Mouse (Mus musculus) C2C12 (cell line): ENCODE data around the gene Rpl10-ps3. TPM values are rescaled to one million over a fixed set of nuclear protein-coding genes. Genes with fewer than 3 reads are reported as not detected.

Experiments used
- H3K27me3 ChIP-seq: one replicate; pipeline ENCODE4 v1.6.1; 2011; ENCODE audit not compliant: control insufficient read depth, insufficient read depth, insufficient read length
- H3K36me3 ChIP-seq: one replicate; pipeline ENCODE4 v1.6.1; 2011; ENCODE audit not compliant: control insufficient read depth, insufficient read depth
- H3K4me3 ChIP-seq: one replicate; pipeline ENCODE4 v1.5.1; 2011; ENCODE audit warnings: mild to moderate bottlenecking, control low read depth; ENCODE audit not compliant: poor library complexity, insufficient read depth, severe bottlenecking
- H3K79me2 ChIP-seq: one replicate; pipeline ENCODE4 v1.6.1; 2011; ENCODE audit not compliant: control insufficient read depth, insufficient read depth
- H3K79me3 ChIP-seq: one replicate; pipeline ENCODE4 v1.6.1; 2011; ENCODE audit warnings: low read depth, control low read depth
- H3ac ChIP-seq: one replicate; pipeline ENCODE3; 2011; ENCODE audit warnings: low read depth; ENCODE audit not compliant: control insufficient read depth, insufficient read length
- CEBPB ChIP-seq: IDR thresholded peaks from one replicate; pipeline ENCODE4 v1.6.1; 2011; ENCODE audit warnings: low read depth, mild to moderate bottlenecking, control low read depth, moderate library complexity
- CTCF ChIP-seq: IDR thresholded peaks from one replicate; pipeline ENCODE4 v1.5.1; 2011; ENCODE audit not compliant: control insufficient read depth, insufficient read depth, insufficient read length
- FOSL1 ChIP-seq: IDR thresholded peaks from one replicate; pipeline ENCODE4 v1.8.0; 2011; ENCODE audit warnings: mild to moderate bottlenecking, low read length; ENCODE audit not compliant: poor library complexity, insufficient read depth, severe bottlenecking
- MAX ChIP-seq: IDR thresholded peaks from one replicate; pipeline ENCODE4 v1.6.1; 2011; ENCODE audit warnings: mild to moderate bottlenecking, control low read depth
- MYOD1 ChIP-seq: IDR thresholded peaks from one replicate; pipeline ENCODE4 v1.6.1; 2011; ENCODE audit warnings: low read depth; ENCODE audit not compliant: control insufficient read depth, insufficient read length
- MYOG ChIP-seq: IDR thresholded peaks from one replicate; pipeline ENCODE4 v1.6.1; 2011; ENCODE audit not compliant: control insufficient read depth, insufficient read length; ENCODE audit errors: extremely low read depth
- USF1 ChIP-seq: IDR thresholded peaks from one replicate; pipeline ENCODE4 v1.6.1; 2011; ENCODE audit warnings: low read depth, mild to moderate bottlenecking, control low read depth, moderate library complexity
- polyA plus RNA-seq: library from polyadenylated mRNA; unstranded; fragments of >200 nt; fragmentation: generic; extraction: Trizol; gene quantifications from one replicate; pipeline ENCODE4 v1.2.1, GENCODE M21; 2012; ENCODE audit warnings: missing spikeins

The Rpl10-ps3 gene
- polyA plus RNA-seq, 1 experiment: 92.7 TPM

- TF ChIP-seq MAX (no peak), MYOD1 (no peak)
- Histone ChIP-seq H3K27me3 (peaks cover 20% of the 10 kb centered on the region), H3K36me3 (no peaks in the 10 kb centered on the region), H3K79me2 (no peaks in the 10 kb centered on the region), H3ac (no peak overlapping the region), H3K79me3 (no peaks in the 10 kb centered on the region), H3K4me3 (no peak overlapping the region)
Measured at GRCm38 (mm10) chr9:50350571-50350970, 5.8 kb upstream of the Rpl10-ps3 start.

GRCm38 (mm10) chr9:50349156-50349555, 4.4 kb upstream of the Rpl10-ps3 start:
- Histone ChIP-seq H3K79me3 (no peaks in the 10 kb centered on the region), H3K36me3 (no peaks in the 10 kb centered on the region), H3ac (no peak overlapping the region), H3K27me3 (peaks cover 16% of the 10 kb centered on the region), H3K4me3 (no peak overlapping the region), H3K79me2 (no peaks in the 10 kb centered on the region)
- no peak for TF ChIP-seq CTCF
- TF ChIP-seq MYOG: no peak
- TF ChIP-seq FOSL1: no peak
- TF ChIP-seq MAX: no peak
- TF ChIP-seq CEBPB: no peak
- TF ChIP-seq MYOD1: no peak
- TF ChIP-seq USF1: no peak

GRCm38 (mm10) chr9:50348256-50348655, 3.5 kb upstream of the Rpl10-ps3 start:
- no peak for TF ChIP-seq CEBPB
- TF ChIP-seq USF1: no peak
- no peak for TF ChIP-seq MYOD1
- TF ChIP-seq FOSL1: no peak
- no peak for TF ChIP-seq CTCF
- TF ChIP-seq MYOG: no peak
- TF ChIP-seq MAX: no peak
- H3K27me3 ChIP-seq: peaks cover 16% of the 10 kb centered on the region
- no peaks in the 10 kb centered on the region for H3K79me3 ChIP-seq
- H3K4me3 ChIP-seq: no peak overlapping the region
- no peaks in the 10 kb centered on the region for H3K79me2 ChIP-seq
- no peaks in the 10 kb centered on the region for H3K36me3 ChIP-seq
- H3ac ChIP-seq: no peak overlapping the region

GRCm38 (mm10) chr9:50335539-50336325, 9.0 kb downstream of the Rpl10-ps3 start:
- Histone ChIP-seq H3K4me3 (no peak overlapping the region), H3K79me3 (no peaks in the 10 kb centered on the region), H3K36me3 (no peaks in the 10 kb centered on the region), H3K79me2 (no peaks in the 10 kb centered on the region), H3ac (no peak overlapping the region), H3K27me3 (peaks cover 3% of the 10 kb centered on the region)
- TF ChIP-seq MYOG: no peak
- TF ChIP-seq CEBPB: no peak
- no peak for TF ChIP-seq FOSL1
- no peak for TF ChIP-seq MYOD1
- no peak for TF ChIP-seq MAX
- no peak for TF ChIP-seq CTCF
- TF ChIP-seq USF1: no peak

GRCm38 (mm10) chr9:50333413-50333812, 11.4 kb downstream of the Rpl10-ps3 start:
- TF ChIP-seq FOSL1 (no peak), USF1 (no peak), MYOD1 (no peak), MAX (no peak), CEBPB (no peak), CTCF (no peak), MYOG (no peak)
- H3K36me3 ChIP-seq: no peaks in the 10 kb centered on the region
- no peak overlapping the region for H3K4me3 ChIP-seq
- no peaks in the 10 kb centered on the region for H3K79me2 ChIP-seq
- H3ac ChIP-seq: no peak overlapping the region
- no peaks in the 10 kb centered on the region for H3K79me3 ChIP-seq
- H3K27me3 ChIP-seq: no peaks in the 10 kb centered on the region
